Mouse (Mus musculus): ENCODE data around the gene Kif27.

- TF ChIP-seq CTCF (IDR thresholded peaks at IDR 0.05; ENCODE audit: low read depth) (no peak), EP300 (IDR thresholded peaks at IDR 0.05; ENCODE audit: low read depth) (no peak)
These were observed 9.9 kb upstream of the Kif27 start for GRCm38 (mm10) chr13:58368835-58369234.
